Mouse (Mus musculus): Measurements from ENCODE around the gene 2610042L04Rik.
"Not testable (repeated sequence)": the region's sequence is repeated elsewhere in the genome, so short reads cannot be mapped to it uniquely, and the experiment has no call there.

Gene 2610042L04Rik

GRCm38 (mm10) chr14:4334476-4335080 is at the start of gene 2610042L04Rik:
2610042L04Rik (plus strand) TSS chr14:4334763.
- not testable (repeated sequence) for DNase-seq (ENCODE audit: low read depth, low spot score)

- DNase-seq (ENCODE audit: low read depth, low spot score): not testable (repeated sequence)
Observed at GRCm38 (mm10) chr14:4316983-4317382, 17.6 kb upstream of the 2610042L04Rik start, which contains the start of gene Gm3149. Gm3149 (plus strand) TSS chr14:4317283.

- DNase-seq (ENCODE audit: low read depth, low spot score): not testable (repeated sequence)
Observed at GRCm38 (mm10) chr14:4335506-4335905, 943 bp downstream of the 2610042L04Rik start.

GRCm38 (mm10) chr14:4368991-4369390 is 34.4 kb downstream of the 2610042L04Rik start:
- not testable (repeated sequence) for DNase-seq (ENCODE audit: low read depth, low spot score)

- DNase-seq (ENCODE audit: low read depth, low spot score): not testable (repeated sequence)
Observed at GRCm38 (mm10) chr14:4369691-4370090, 35.1 kb downstream of the 2610042L04Rik start.

- not testable (repeated sequence) for DNase-seq (ENCODE audit: low read depth, low spot score)
Observed at GRCm38 (mm10) chr14:4377871-4378270, 43.3 kb downstream of the 2610042L04Rik start.

GRCm38 (mm10) chr14:4385606-4386005 is 51.0 kb downstream of the 2610042L04Rik start:
- DNase-seq (ENCODE audit: low read depth, low spot score): not testable (repeated sequence)

GRCm38 (mm10) chr14:4392841-4393530 is 58.4 kb downstream of the 2610042L04Rik start:
- not testable (repeated sequence) for DNase-seq (ENCODE audit: low read depth, low spot score)

- DNase-seq (ENCODE audit: low read depth, low spot score): not testable (repeated sequence)
Observed at GRCm38 (mm10) chr14:4397226-4397625, 62.7 kb downstream of the 2610042L04Rik start, which contains the start of gene Gm3159. Gm3159 (plus strand) TSS chr14:4397526.

- DNase-seq (ENCODE audit: low read depth, low spot score): not testable (repeated sequence)
Observed at GRCm38 (mm10) chr14:4398624-4399023, 64.1 kb downstream of the 2610042L04Rik start.

- not testable (repeated sequence) for DNase-seq (ENCODE audit: low read depth, low spot score)
Observed at GRCm38 (mm10) chr14:4400115-4400789, 65.7 kb downstream of the 2610042L04Rik start.

GRCm38 (mm10) chr14:4401245-4401644 is 66.7 kb downstream of the 2610042L04Rik start:
- DNase-seq (ENCODE audit: low read depth, low spot score): not testable (repeated sequence)

- not testable (repeated sequence) for DNase-seq (ENCODE audit: low read depth, low spot score)
Observed at GRCm38 (mm10) chr14:4403840-4404239, 69.3 kb downstream of the 2610042L04Rik start.
